Mouse (Mus musculus) Muller cell, postnatal 12 days (primary cell): ENCODE results near the gene Nudt2.

Source experiments
- DNase-seq: peaks from one replicate; pipeline ENCODE4 v3.0.0-alpha.2; 2015; ENCODE audit errors: inconsistent ontology term

Nudt2 gene

DNA sequence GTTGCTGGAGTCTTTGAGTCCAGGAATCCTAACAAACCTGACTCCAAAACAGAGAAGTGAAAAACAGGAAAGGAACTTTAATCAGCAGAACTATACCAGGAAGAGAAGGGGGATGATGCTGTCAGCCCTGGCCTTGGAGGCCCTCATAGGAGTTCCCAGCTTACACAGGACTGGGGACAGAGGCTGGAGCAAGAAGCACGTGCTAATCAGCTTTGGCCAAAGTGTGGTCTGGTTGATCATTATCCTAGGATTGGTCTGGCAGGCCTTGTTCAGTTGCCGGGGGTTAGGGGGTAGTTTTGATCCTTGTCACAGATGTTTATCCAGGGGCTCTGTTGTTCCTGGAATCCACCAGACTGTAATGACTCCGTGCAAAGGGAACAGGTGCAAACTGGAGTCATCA is 29.4 kb downstream of the Nudt2 start:
- no peak for DNase-seq

- no peak for DNase-seq
Observed at GRCm38 (mm10) chr4:41495076-41495475, 30.1 kb downstream of the Nudt2 start.

- DNase-seq, result peak; percentile 23
Observed at GRCm38 (mm10) chr4:41495850-41496249, 30.9 kb downstream of the Nudt2 start.

GRCm38 (mm10) chr4:41497046-41497445 is 32.1 kb downstream of the Nudt2 start:
- no peak for DNase-seq

- DNase-seq, result peak; percentile 17
Observed at GRCm38 (mm10) chr4:41497579-41497978, 32.6 kb downstream of the Nudt2 start.

DNA sequence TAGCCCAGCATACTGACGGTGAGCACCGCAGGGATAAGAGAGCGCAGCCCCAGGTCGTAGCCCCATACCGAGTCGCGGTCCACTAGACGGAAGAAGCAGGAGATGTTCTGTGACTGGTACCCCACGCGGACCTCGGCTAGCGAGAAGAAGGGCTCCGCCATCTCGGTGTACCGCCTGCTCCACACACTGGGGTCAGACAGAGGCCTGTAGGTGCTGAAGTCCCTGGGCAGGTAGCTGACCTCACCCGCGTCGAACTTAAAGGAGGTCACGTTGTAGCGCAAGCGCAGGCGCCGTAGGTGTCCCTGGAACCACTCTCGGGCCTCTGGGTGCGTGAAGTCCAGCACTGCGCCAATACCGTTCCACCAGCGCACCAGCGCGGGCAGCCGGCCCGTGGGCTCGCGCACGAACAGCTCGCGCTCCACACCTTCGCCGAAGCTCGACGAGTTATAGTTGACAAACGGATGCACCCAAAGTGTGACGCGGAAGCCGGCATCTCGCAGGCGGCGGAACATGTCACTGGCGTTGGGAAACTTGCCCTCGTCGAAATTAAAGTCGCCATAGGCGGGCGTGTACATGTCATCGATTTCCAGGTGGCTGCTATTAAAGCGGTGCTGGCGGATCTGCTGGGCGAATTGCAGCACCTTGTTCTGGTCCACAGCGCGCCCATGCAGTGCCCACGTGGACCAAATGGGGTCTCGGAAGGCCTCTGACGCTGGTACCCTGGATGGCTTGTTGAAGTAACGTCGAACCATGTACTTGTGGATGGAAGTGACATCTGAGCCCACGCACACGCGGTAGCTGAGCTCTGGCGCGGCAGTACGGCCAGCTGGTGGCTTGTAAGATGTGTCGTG is 33.3 kb downstream of the Nudt2 start:
- DNase-seq, result no peak

GRCm38 (mm10) chr4:41498921-41499391 is 34.0 kb downstream of the Nudt2 start:
- no peak for DNase-seq

DNA sequence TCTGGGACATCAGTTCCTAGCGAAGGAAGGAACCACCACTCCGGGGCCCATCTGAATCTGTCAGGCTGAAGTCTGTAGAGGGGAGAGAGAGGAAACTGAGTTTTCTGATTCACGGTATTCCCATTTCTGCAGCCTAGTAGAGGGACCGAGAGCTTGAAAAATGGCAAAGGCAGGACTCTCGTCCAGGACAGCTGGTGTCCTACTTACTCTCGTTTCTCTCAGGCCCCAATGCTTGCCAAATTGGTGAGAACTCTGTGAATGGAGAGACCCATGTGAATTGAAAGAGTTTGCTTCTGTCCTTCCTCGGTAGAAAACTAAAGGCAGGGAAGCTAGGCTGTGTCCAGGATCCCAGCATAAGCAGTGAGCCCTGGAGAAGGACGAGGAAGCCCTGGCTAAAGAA is 34.7 kb downstream of the Nudt2 start:
- DNase-seq, result no peak

- DNase-seq, result no peak
Observed at GRCm38 (mm10) chr4:41500787-41501186, 35.8 kb downstream of the Nudt2 start.

- no peak for DNase-seq
Observed at GRCm38 (mm10) chr4:41502171-41502940, 37.4 kb downstream of the Nudt2 start.

- peak; percentile 100 for DNase-seq
Observed at GRCm38 (mm10) chr4:41502986-41503412, 38.0 kb downstream of the Nudt2 start, which contains the start of gene AI464131. Gene AI464131 (minus strand): TSS chr4:41503076.

DNA sequence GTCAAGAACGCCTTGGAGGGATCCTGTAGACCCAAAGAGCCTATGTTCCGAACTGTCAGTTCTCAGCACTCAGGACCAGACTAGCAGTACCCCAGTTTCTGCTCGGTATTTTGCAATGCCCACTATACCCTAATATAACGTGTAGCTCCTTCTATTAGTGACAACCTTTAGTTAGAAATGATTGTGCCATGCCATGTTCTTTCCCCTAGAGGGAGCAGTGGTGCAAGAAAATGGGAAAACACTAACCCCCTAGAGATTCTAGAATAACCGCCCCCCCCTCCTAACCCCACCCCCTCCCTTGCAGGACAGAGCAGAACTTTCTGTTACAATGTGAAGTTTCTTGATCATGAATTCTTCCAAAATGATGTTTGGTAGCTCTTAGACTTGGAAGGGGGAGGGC is 39.4 kb downstream of the Nudt2 start:
- no peak for DNase-seq

DNA sequence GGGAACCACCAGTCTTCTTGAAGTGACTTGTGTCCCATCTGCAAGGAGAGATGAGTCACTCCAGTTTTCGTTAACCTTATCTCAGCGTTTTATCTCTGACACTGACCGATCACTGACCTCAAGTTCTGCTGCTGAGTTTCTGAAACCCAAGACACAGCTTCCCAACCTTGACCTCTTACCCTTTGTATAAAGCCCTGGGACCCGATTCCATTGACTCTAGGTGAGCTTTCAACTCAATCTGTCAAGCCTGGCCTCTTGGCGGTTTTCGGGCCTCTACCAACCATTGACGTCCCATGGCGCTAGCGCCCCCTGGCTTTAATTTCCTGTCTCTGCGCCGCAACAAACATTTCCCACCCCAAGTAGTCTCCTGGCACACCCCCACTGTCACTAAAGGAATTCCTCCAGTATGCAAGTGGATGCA is 40.2 kb downstream of the Nudt2 start:
- DNase-seq, result no peak

- no peak for DNase-seq
Observed at GRCm38 (mm10) chr4:41506156-41506555, 41.2 kb downstream of the Nudt2 start.

- DNase-seq, result peak; percentile 83
Observed at GRCm38 (mm10) chr4:41506906-41507305, 42.0 kb downstream of the Nudt2 start.

- DNase-seq, result no peak
Observed at GRCm38 (mm10) chr4:41507326-41507924, 42.5 kb downstream of the Nudt2 start.

DNA sequence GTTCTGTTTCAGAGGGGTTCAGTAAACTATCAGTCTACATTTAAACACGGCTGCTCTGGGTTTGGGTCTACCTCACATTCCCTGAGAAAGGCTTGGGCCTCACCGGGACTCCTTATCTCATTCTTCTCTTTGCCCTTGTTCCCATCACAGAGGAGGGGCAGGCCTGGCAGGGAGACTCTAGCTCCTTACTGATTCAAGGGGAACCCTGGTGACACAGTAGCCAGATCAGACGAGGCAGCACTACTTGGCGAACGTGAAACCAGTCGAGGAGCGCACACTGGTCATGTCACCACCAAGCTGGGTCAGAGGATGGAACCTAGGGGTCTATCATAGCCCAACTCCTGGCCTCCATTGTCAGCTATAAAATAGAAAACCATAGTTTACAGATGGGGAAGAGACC is 43.0 kb downstream of the Nudt2 start:
- DNase-seq, result no peak

GRCm38 (mm10) chr4:41513309-41513708 is 48.4 kb downstream of the Nudt2 start:
- DNase-seq, result no peak

DNA sequence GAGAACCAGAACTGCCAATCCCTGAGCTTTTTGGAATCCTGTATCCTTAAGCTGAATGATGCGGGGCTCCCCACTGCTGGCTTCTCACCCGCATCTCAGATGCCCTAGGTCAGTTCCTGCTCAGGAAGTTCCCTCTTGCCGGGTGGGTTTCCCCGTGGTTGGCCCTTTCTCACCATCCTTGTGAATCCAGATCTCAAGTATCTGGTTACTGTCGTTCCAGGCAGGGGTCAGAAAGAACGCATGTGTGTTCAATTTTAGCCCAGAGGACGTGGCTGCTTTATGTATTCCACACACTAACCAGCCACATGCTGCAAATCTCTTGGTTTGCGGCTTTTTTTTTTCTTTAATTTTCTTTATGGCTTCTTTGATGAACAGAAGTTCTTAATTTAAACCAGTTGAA is 48.8 kb downstream of the Nudt2 start:
- DNase-seq, result no peak

GRCm38 (mm10) chr4:41517233-41517632 is 52.3 kb downstream of the Nudt2 start, which contains the start of gene 1110017D15Rik:
Gene 1110017D15Rik (minus strand): TSS chr4:41517333.
- no peak for DNase-seq

- DNase-seq, result no peak
Observed at GRCm38 (mm10) chr4:41518349-41518748, 53.4 kb downstream of the Nudt2 start.

GRCm38 (mm10) chr4:41519195-41519594 is 54.2 kb downstream of the Nudt2 start:
- DNase-seq, result no peak
